10 mouse cellular contexts compared by ENCODE assay signal in the genomic region with DNA sequence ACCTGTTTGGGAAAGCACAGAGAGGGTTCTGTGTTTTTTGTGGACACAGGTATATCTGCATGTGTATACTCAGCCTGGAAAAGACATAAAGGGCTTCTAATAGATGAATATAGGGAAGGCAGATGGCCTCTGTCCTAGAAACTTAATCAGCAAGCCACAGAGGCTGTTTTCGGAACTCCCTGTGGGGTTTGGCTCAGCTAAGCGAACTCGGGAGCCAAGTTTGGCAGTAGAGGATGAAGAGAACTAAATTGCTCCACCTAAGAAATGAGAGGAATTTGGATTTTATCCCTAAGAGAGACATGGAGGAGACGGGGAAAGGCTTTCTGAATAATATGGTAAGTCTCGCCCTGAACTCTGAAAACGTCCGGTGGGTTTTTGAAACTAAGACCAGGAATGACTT. TPM values are rescaled to one million over a fixed set of nuclear protein-coding genes. Genes with fewer than 3 reads are reported as not detected.
A peak's percentile ranks its signal among the peaks of the same experiment; 100 is the strongest.
DNase-seq lines count a peak whose midpoint lies in the region.
"Had no signal": no experiment of that assay in that cellular context is flagged by ENCODE, and none has a peak within 500 bp of the region (broad histone marks: within the 10 kb centered on the region; RNA-seq: fewer than 3 reads in every experiment).

No protein-coding gene starts in this region.

- H3K4me1 ChIP-seq in forebrain, embryonic 10.5 days = peaks cover 7% of the 10 kb centered on the region; the same call in 1 of the 2 replicates

- intact Hi-C loops in heart, postnatal 10 days (cut with DNase I) = no loop called here

- H3K27ac ChIP-seq in forebrain, embryonic 10.5 days = no peak overlapping the region
- H3K27ac ChIP-seq: limb, embryonic 12.5 days had no signal

- H3K36me3 ChIP-seq in forebrain, embryonic 10.5 days (replicated peaks) = no peaks in the 10 kb centered on the region
- H3K36me3 ChIP-seq: limb, embryonic 12.5 days had no signal

- WGBS in forebrain, embryonic 10.5 days = 93% methylated on average over 7 of the region's 7 CpGs

- no peaks in the 10 kb centered on the region for H3K9me3 ChIP-seq in forebrain, embryonic 10.5 days
- H3K9me3 ChIP-seq: limb, embryonic 12.5 days had no signal

- no peaks in the 10 kb centered on the region for H3K27me3 ChIP-seq in forebrain, embryonic 10.5 days (ENCODE audit: poor library complexity, severe bottlenecking)
- H3K27me3 ChIP-seq: limb, embryonic 12.5 days had no signal

- DNase-seq in gastrocnemius, adult 18-20 months (ENCODE audit: low spot score) = peak; percentile 66
- no peak for DNase-seq in gastrocnemius, postnatal 10 days
- peak; percentile 56 for DNase-seq in Muller cell, postnatal 12 days (ENCODE audit: inconsistent ontology term)
- peak; percentile 91 for DNase-seq in cerebellum, adult 9-10 months
- peak; percentile 58 to 68 for DNase-seq in heart, postnatal 10 days
- DNase-seq in B cell, adult 2 months = no peak
- DNase-seq in thymus, adult 18-20 months = no peak
- no peak for DNase-seq in forebrain, embryonic 10.5 days (ENCODE audit: extremely low spot score, low spot score)
- DNase-seq: midbrain, embryonic 14.5 days had no signal

- H3K4me3 ChIP-seq in forebrain, embryonic 10.5 days = no peak overlapping the region
- H3K4me3 ChIP-seq: limb, embryonic 12.5 days had no signal

RNA-seq across cellular contexts. Expression of a gene that starts 56.0 kb away (rescaled TPM):
- total RNA-seq in gastrocnemius, adult 18-20 months (2021) = 10 to 100 TPM; 17.6 to 37.2 TPM
- 10 to 100 TPM; 16.3 to 20.0 TPM for total RNA-seq in gastrocnemius, postnatal 10 days (2021)
- total RNA-seq in heart, postnatal 10 days (2021) = 10 to 100 TPM; 27.2 TPM
- polyA plus RNA-seq in forebrain, embryonic 10.5 days (2016; fragmentation: Nextera tagmentation; extraction: Ambion mirVana) = 0.36 and 0.90 TPM in 2 replicates

RNA-seq across cellular contexts. Expression of a gene that starts 59.8 kb away (rescaled TPM):
- 100 to 1,000 TPM in 1 of 2 experiments, 10 to 100 TPM in 1; 41.0 to 107 TPM for total RNA-seq in gastrocnemius, adult 18-20 months (2021)
- 100 to 1,000 TPM; 214 to 221 TPM for total RNA-seq in gastrocnemius, postnatal 10 days (2021)
- 10 to 100 TPM; 18.1 to 25.8 TPM for total RNA-seq in heart, postnatal 10 days (2021)
- 1.3 TPM in 2 replicates for polyA plus RNA-seq in forebrain, embryonic 10.5 days (2016; fragmentation: Nextera tagmentation; extraction: Ambion mirVana)

Comparison
In these comparisons a context has a peak if more than half of its experiments do, and no peak if none do; other contexts are left out.
1. DNase-seq: peak in gastrocnemius, adult 18-20 months (single experiment), Muller cell, postnatal 12 days (single experiment), cerebellum, adult 9-10 months (single experiment) and heart, postnatal 10 days (2 of 2); none in gastrocnemius, postnatal 10 days (single experiment), B cell, adult 2 months (0 of 2), thymus, adult 18-20 months (0 of 2) and forebrain, embryonic 10.5 days (single experiment).